Mouse (Mus musculus) ES-Bruce4 (cell line): ENCODE results near the gene Aldh3a2.

Experiments
- CTCF ChIP-seq: IDR thresholded peaks from one replicate; pipeline ENCODE4 v1.8.1; 2011; ENCODE audit warnings: low read depth, low read length
- POLR2A ChIP-seq: IDR thresholded peaks from one replicate; pipeline ENCODE4 v1.8.1; 2011; ENCODE audit warnings: low read length; ENCODE audit not compliant: insufficient read depth

- TF ChIP-seq CTCF = peak; percentile 22
- TF ChIP-seq POLR2A = no peak
Measured at GRCm38 (mm10) chr11:61174291-61174820, 92.9 kb downstream of the Aldh3a2 start.
